Mouse (Mus musculus) layer of hippocampus, postnatal 36 days (tissue): ENCODE results near the gene Fubp1. TPM values are rescaled to one million over a fixed set of nuclear protein-coding genes. Genes with fewer than 3 reads are reported as not detected.

Source experiments
- DNase-seq, 2 experiments: peaks; one replicate each; pipeline ENCODE4 v3.0.0; 2022
- total RNA-seq, 2 experiments: library from RNA; stranded (reverse); gene quantifications; 2 replicates each; pipeline ENCODE4 v1.2.3; 2021

Gene Fubp1
- total RNA-seq: 100 to 1,000 TPM; 124 to 143 TPM

DNA sequence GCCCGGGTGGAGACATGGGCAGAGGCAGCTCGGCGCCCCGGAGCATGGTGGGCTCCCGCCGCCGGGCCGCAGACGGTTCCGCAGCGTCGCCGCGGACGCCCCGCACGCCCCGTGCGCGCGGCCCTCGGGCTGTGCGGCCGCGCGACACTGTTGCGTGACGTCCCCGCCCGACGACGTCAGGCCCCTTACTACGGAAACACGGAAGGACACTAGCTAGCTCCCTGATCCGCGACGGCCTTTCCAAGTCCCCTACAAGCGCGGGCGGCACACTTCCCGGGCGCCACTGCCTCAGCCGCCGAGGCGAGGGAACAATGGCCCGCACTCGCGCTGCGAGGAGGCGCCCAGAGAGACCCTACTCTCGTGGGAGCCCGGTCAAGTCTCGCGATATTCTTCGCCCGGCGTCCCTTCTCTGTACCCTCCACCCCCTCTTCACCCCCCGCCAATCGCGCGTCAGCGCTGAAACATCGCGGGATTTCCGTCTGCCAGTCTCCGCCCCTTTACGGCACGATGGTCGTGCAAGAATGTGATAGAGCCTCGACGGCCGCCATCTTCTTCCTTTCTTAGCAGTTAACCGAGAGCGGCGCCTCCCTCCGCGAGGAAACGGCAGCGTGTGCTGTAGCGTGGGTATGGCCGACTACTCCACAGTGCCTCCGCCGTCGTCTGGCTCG, at the start of gene Fubp1, which contains the start of gene Dnajb4:
TSS of gene Fubp1 (plus strand) at position 456 of the 668 bp plus-strand sequence.
TSS of gene Dnajb4 (minus strand) at position 336 of the 668 bp plus-strand sequence.
- peak; percentile 100 for DNase-seq

DNA sequence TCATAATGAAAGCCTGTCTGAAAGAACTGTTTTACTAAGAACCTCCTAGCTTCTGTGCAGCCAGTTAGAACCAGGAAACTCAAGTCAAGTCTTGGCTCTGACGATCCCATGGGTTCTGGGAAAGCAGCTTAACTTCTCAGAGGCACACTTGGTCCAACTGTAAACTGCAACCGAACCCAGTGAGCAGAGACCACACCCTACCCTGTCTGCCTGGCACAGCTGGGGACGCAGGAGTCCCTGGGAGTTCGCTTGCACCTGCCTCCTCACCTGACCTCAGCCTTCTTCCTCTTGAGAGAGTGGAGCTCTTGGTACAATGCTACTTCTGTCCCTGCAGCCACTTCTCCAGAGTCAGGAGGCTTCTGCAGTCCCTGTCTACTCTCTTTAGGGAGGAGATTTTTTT, 49.6 kb upstream of the Fubp1 start:
- DNase-seq: no peak

DNA sequence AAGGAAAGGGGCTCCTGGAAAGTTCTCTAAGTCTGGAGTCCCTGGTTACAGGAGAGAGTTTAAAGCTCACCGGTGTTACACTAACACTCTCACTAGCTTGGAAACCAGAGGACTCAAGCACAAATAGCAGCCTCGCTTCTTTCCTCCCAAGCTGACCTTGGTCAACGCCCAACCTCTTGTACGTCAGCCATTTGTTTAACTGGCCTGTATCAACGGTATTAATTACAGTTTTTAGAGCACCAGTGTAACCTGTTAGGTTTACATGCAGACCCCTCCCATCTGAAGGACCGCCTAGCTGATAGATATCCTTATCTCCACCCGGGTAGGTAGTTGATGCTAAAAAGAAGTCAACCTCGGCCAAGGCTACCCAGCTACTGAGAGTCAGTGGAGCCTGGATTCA, 46.9 kb upstream of the Fubp1 start:
- DNase-seq: no peak

DNA sequence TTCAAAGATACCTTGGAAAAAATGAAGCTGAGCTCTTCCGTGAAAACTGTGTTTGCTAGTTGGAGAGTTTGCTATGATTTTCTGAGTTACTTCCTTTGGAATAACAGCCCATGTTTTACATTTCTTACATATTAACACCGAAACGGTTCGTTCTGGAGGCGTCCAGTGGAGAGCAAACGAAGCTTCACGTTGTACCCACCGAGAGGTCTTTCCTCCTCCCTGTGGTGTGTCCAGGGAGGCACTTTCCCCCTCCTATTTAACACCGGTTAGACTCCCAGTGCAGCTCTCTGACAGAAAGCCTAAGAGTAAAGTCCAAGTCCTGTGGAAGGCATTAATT, 45.2 kb upstream of the Fubp1 start:
- DNase-seq: no peak

DNA sequence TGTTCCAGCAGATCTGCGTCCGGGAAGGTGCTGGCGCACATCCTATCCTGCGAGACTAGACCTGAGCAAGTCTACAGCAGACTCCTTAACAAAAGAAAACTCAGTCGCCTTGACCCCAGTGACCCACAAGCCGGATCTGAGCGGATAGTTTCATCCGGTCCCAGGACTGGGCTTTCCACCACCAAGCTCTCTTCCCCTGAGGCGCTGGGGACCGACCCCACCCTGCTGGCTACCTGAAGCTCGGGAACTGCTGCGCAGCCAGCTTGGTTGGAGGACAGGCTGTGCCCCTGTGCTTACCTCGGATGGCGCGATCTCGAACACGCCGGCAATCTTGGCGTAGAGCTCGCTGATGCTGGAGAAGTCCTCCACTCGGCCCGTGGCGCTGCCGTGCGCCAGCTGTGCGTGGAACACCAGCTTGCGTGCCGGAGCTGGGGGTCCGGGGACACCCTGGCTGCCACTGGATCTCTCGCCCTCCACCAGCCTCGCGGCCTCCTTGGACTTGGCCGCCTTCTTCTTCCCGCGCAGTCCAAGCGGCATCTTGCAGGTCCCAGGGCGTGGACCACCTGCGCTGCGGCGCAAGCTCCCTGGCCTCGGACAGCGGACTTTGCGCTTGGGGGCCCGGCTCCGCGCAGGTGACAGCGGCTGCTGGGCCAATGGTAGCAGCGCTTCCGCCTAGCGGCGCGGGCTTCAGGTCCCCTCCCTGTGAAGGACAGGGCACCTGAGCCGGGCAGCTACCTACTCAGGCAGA, 44.7 kb upstream of the Fubp1 start:
- peak in 1 of 2 experiments; percentile 20 for DNase-seq

DNA sequence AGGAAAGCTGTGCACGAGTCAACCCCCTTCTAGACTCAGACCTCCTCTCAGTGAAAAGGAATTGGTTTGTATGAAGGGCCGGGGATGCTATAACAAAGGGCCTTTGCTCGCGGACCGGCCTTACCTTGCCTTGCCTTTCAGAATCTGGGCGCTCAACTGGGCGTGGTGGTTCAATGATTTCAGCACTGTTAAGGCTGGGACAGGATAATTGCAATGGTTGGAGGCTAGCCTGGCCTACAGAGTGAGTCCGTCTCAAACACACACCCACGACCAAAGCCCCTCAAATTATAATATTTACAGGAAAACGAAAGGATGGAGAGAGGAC, 44.2 kb upstream of the Fubp1 start, which contains the start of gene Gipc2:
TSS of gene Gipc2 (minus strand) at position 132 of the 325 bp plus-strand sequence.
- no peak for DNase-seq

DNA sequence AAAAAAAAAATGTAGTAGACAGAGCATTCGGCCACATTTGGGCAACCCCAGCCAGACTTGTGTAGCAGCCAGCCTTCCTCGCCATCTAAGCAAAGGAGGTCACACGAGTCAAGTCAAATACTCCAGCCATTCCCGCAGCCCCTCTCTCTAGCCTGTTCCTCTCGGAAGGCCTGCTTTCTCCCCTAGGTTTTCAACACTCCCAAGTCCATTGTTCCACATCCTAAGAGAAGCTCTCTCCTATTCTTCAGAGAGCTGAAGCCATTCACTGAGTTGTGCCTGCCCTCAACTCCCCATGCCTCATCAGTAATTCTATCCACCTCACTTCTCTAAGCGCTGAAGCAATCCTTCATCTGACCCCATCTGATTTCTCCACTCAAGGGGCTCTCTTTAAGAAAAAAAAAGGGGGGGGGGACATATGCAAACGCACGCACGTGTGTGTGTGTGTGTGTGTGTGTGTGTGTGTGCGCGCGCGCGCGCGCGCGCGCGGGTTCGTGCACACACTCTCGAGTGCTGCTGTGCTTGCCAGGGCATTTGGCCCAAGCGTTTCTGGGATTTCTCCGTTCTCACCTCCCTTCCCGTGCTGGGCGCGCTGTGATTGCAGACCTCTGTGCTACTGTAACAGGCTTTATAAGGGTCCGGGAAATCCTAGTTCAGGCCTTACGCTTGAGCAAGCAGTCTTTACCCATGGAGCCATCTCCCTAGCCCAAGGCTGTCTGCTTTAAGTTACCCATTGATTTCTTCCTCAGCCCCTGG, 43.3 kb upstream of the Fubp1 start:
- DNase-seq: no peak

DNA sequence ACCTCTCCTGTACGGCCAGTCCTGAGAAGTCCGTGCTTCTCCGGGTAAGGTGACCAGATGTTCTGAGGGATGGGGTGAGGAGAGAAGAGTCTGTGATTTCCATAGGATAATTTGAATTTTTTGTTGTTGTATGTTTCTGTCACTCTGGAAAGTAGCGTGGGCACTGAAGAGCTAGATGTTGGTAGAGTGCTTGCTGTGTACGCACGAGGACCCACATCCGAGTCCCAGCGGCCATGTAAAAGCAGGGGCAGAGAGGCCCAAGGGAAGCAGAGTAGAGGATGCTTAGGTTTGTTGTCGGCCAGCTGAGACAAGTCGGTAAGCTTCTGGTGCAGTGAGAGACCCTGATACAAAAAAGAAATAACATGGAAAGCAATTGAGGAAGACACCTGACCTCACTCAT, 42.2 kb upstream of the Fubp1 start:
- DNase-seq: no peak

DNA sequence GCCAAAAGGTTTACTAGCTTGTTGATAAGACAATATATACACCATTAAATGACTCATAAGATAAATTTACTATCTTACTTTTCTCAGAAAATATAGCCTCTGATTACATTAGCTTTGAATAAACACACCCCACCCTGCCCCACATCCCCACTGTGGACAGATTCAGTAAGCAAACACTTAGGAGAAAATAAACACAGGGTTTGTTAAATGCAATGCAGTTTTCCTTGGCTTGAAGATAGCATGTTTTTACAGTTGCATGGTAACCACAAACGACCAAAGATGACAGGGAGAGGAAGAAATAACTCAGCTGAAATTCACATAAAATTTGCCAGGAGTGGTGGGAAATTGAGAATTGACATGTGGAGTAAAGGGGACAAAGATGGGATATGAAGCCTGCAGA, 39.8 kb upstream of the Fubp1 start:
- no peak for DNase-seq

DNA sequence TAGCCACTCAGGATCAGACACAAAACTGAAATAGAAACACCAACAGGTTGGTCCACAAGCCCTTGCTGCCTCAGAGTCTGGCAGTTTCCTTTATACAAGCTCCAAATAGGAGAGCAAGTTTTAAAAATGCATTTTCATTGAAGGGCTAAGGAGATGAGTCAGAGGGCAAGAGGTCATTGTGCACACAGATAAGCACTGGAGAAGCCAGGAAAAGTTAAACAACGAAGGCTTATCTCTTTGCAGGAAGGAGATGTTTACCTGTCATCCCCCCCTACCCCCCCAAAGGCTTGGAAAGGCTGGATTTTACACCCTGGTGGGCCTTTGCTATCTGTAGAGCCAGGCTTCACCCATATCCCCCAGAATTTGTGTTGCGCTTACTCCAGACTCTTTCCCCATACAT, 39.0 kb upstream of the Fubp1 start:
- no peak for DNase-seq

DNA sequence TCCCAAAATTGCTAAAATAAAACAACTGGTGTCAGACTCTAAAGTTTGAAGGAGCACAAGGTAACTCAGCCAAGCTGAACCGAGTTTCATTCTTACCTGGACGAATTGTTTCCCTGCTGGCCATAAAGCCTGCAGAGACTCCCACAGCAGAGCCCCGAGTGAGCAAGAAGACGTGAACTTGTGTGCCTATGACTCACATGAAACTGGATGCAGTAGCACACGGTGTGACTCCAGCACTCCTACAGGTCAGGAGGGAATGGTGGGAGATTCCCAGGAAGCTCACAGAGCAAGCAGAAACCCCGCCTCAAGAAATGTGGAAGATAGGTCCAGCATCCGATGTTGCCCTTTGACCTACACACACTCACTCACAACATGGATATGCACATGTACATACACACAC, 38.4 kb upstream of the Fubp1 start:
- no peak for DNase-seq

DNA sequence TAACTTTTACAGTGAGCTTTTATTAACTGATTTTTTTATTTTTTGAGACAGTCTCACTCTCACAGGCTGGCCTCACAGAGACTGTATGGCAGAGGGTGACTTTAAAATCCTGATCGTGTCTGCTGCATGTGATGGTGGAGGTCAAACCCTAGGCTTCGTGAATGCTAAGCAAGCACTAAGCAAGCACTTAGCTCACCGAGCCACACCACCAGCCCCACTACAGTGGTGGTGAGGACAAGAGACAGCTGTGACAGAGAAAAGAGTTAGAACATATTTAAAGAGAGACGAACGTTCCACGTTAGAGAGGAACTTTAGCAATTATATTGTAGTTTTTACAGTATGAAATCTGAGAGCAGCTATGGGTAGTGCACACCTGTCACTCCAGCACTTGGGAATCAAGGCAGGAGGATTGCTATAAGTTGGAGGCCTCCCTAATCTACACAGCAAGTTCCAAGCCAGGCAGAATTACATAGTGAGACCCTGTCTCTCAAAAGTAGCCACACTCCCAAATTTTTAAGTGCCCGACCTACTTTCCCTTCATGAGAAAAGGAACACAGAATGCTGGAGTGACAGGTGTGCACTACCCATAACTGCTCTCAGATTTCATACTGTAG, 37.8 kb upstream of the Fubp1 start:
- DNase-seq: no peak

DNA sequence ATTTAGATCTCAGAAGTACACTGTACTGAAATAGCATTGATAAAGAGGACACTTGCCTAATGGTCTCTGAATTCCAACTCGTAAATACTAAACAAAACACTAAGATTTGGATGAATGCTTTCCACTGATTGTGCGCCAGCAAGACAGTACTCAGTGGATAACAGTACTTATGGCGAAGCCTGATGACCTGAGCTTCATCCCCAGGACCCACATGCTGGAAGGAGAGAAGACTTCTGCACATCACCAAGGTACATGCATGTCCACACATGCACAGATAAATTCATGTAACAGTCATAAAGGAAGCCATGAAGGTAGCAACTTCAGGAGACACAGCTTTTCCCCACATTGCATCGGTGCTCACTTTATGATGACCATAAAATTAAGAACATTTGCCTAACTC, 31.4 kb upstream of the Fubp1 start:
- DNase-seq: no peak

DNA sequence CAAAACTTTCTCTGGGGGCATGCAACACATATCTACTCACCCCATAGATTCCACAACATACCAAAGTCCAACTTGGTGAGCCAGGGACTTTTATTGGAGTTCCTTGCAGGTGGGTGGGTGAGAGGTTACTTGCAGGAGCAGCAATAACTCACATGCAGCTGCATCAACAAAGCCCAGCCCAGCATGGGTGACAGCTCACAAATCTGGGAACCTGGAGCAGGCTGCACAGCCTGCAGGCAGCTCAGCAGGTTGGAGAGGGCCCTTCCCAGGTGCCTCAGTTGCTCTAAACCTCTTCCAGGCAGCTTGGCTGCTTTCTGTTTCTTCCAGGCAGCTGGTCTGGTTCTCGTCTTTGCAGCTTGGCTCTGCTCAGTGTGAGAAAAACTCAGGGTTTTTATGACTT, 30.9 kb upstream of the Fubp1 start:
- no peak for DNase-seq

DNA sequence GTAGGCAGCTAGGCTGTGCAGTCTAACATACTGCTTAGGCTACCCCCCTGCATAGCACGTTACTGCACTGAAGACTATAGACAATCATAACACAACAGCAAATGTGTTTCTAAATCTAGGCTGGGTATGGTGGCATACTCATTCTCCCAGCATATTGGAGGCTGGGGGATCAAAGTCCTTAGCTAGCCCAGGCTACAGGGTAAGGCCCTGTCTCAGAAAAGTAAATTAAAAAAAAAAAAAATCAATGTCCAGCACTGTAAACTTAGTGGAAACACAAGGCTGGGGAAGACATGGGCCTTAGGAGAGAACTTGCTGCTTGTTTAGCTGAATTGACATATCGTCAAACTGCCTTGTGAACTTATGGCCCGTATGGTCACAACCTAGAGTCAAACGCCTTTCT, 29.6 kb upstream of the Fubp1 start:
- no peak for DNase-seq

DNA sequence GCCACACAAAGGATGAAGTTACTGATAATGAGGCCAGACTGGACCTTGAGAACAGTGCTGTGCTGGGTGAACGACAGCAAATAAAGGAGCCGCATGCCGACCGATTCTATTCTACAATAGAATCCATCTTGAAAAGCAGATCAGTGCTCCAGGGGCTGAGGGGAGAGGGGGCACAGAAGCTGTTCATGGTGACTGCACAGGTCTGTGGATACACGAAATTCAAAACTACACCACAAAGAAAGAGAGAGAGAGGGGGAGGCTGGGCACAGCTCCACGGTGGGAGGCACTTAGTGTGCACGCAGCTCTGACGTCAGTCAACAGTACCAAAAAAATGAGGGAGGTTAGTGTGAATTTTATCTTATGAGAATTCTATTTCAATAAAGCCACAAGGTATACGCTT, 26.7 kb upstream of the Fubp1 start:
- no peak for DNase-seq

DNA sequence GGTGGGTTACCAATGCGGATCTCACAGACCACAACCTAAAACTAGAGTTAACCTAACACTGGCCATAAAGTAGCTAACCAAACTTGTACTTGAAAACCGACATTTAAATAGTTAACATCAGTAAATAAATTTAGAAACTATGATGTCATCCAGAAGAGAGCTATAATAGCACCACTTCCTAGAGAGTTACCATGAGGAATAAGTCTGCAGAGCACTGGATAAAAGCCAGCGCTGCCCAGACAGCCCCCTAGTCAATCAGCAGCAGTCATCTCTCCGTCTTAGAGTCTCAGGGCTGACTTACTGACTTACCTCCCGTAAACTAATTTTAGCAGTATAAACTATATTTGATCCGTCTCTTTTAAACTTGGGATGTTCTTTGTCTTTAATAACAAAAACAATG, 24.1 kb upstream of the Fubp1 start:
- DNase-seq: no peak

DNA sequence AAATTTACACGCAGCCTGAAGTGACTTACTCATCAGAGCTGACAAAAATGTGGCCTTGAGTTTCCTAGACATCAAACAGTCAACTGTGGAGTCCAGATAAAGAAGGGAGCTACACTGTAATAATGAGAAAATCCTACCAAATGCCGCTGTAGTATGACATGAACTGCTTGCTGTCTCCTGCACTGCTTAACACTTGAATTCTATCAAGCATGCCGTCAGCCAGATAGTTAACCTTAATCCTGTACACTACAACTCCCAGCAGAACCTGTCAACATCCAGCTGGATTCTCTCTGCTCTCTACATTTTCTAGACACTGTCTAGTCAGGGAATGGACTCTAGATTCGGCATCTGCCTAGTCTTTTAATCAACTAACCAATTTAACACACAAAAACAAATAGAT, 20.9 kb upstream of the Fubp1 start:
- DNase-seq: no peak

DNA sequence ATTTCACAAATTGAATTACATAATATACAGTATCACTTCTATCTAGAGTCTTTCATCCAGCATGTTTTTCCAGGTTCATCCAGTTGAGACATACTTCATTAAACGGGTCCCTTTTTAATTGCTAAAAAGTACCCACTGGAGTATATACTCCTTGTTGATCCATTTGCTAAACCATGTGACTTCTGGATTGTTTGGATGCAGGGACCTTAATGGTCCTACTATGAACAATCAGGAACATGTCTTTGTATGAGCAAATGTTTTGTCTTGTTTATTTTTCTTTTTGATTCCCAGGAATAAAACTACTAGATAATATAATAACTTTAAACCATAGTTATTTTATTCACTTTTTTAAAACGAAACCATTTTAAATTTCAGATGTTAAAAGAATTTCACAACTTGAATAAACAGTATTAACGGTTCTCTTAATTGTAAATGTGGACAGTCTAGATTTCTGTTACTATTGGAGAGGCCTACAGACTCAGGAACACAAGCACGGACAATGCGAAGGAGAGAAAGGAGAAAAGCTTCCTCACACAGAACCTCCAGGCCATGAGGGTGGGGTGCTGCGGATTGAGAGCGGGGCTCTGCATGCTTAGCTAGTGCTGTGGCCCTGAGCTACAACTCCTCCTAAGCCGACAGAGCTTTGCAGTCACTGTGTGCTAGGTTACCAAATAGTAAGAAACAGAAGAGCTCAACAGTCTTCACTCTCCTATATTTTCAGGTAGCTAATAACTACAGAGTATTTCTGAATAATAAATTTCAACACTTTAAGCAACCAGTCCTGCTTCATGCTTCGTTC, 19.3 kb upstream of the Fubp1 start:
- no peak for DNase-seq

DNA sequence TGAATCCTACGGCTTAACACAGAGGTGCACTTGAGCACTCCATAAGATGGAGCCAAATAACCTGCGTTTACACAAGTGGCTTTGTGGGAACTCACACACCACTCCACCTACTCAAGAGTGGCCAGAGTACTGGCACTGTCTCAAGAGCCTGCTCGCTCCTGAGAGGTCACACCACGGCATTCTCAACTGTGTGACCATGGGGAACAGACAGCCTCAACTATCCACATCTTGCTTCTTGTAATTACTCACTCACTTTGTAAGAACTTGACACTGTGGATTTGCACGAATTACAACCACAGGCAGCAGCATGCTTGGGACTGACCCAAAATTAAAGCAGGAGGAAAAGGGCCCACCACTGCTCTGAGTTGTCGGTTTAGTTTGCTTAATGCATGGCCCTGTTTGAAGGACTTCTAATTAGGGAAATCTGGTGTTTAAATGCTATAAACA, 18.4 kb upstream of the Fubp1 start:
- DNase-seq: no peak

DNA sequence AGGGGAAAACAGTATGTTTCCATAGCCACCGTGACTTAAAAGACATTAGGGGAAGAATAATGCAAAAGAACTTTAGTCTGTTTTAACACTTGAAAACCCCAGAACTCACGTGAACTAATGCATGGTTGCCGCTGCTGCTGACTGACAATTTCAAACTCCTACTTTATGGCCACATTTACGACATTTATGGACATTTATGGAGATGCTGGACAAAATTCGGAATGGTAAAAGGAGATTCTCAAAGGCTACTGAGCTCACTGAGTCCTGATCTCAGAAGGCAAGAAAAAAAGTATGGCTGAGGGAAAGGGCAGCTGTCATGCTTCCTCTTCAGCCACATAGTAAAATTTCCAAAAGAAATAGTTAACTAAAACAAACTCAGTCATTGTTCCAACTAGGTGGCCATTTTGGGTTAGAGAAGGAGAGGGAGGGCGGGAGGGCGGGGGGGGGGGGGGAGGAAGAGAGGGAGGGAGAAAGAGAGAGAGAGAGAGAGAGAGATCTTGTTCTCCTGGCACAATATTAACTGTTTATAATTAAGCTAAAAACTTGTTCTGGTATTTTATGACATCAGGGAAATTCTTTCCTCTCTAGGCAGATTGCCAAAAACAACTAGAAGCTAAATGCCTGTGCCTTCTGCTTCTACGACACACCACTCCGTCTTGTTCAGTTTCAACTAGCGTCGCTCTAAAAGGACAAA, 17.8 kb upstream of the Fubp1 start:
- no peak for DNase-seq

DNA sequence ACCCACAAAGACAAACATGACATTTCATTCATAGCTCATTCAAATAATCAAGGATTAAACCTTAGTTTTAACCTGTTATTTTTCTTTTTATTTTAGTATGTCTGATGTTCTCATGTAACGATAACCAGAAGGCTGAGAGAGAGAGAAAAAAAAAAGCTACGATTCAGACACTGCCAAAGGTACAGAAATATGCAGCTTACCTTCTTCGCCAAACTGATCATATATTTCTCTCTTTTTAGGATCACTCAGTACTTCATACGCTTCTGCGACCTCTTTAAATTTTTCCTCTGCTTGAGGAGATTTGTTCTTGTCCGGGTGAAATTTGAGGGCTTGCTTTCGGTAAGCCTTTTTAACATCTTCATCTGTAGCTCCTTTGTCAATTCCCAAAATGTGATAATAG, 17.0 kb upstream of the Fubp1 start:
- DNase-seq: no peak
